Mouse (Mus musculus) adrenal gland, adult 18-20 months (tissue): ENCODE results near the gene Macrod2. TPM values are rescaled to one million over a fixed set of nuclear protein-coding genes. Genes with fewer than 3 reads are reported as not detected.

Source experiments
- DNase-seq, 2 experiments: peaks; one replicate each; pipeline ENCODE4 v3.0.0; 2021 to 2022; ENCODE audit warnings: low spot score in 2 of 2
- total RNA-seq, 2 experiments: library from RNA; stranded (reverse); gene quantifications; 1 replicate in 1 of 2; 2 replicates in 1 of 2; pipeline ENCODE4 v1.2.3; 2021

Gene Macrod2
- total RNA-seq, 2 experiments from 2014 or later, result 8.4 to 8.6 TPM

- no peak for DNase-seq
These were observed 1516.8 kb downstream of the Macrod2 start for GRCm38 (mm10) chr2:141911831-141912447.

GRCm38 (mm10) chr2:141913486-141913885, 1518.4 kb downstream of the Macrod2 start:
- DNase-seq, result no peak

- no peak for DNase-seq
These were observed 1518.8 kb downstream of the Macrod2 start for GRCm38 (mm10) chr2:141913894-141914293.

GRCm38 (mm10) chr2:141920377-141920992, 1525.4 kb downstream of the Macrod2 start:
- no peak for DNase-seq

- no peak for DNase-seq
These were observed 1540.0 kb downstream of the Macrod2 start for GRCm38 (mm10) chr2:141935130-141935529.

GRCm38 (mm10) chr2:141954795-141955194, 1559.7 kb downstream of the Macrod2 start:
- no peak for DNase-seq

- DNase-seq, result no peak
These were observed 1560.1 kb downstream of the Macrod2 start for GRCm38 (mm10) chr2:141955197-141955596.

- DNase-seq, result no peak
These were observed 1567.8 kb downstream of the Macrod2 start for GRCm38 (mm10) chr2:141962868-141963267.

GRCm38 (mm10) chr2:141983664-141984395, 1588.7 kb downstream of the Macrod2 start:
- no peak for DNase-seq

- DNase-seq, result no peak
These were observed 1603.8 kb downstream of the Macrod2 start for GRCm38 (mm10) chr2:141998901-141999300.

- no peak for DNase-seq
These were observed 1629.5 kb downstream of the Macrod2 start for GRCm38 (mm10) chr2:142024534-142025155.

GRCm38 (mm10) chr2:142026721-142027120, 1631.6 kb downstream of the Macrod2 start:
- no peak for DNase-seq

- no peak for DNase-seq
These were observed 1635.9 kb downstream of the Macrod2 start for GRCm38 (mm10) chr2:142030756-142031646.

GRCm38 (mm10) chr2:142055576-142055975, 1660.5 kb downstream of the Macrod2 start:
- no peak for DNase-seq

- no peak for DNase-seq
These were observed 1663.0 kb downstream of the Macrod2 start for GRCm38 (mm10) chr2:142057889-142058750.

- DNase-seq, result no peak
These were observed 1663.6 kb downstream of the Macrod2 start for GRCm38 (mm10) chr2:142058751-142059090.

- no peak for DNase-seq
These were observed 1713.8 kb downstream of the Macrod2 start for GRCm38 (mm10) chr2:142108947-142109346.

- no peak for DNase-seq
These were observed 1721.5 kb downstream of the Macrod2 start for GRCm38 (mm10) chr2:142116623-142117022.

- DNase-seq, result no peak
These were observed 1733.0 kb downstream of the Macrod2 start for GRCm38 (mm10) chr2:142128109-142128508.

- no peak for DNase-seq
These were observed 1734.1 kb downstream of the Macrod2 start for GRCm38 (mm10) chr2:142129166-142129565.
